Mouse (Mus musculus) forebrain, postnatal 0 days (tissue): Measurements from ENCODE around the gene Vps45. TPM values are rescaled to one million over a fixed set of nuclear protein-coding genes. Genes with fewer than 3 reads are reported as not detected.

Source experiments
- ATAC-seq: fragments of 200-750 bp; cut with Nextera tagmentation; 2 replicates; pipeline ENCODE4 v1.8.0; 2017; ENCODE audit warnings: mild to moderate bottlenecking, moderate library complexity
- DNase-seq: peaks from one replicate; pipeline ENCODE4 v3.0.0-alpha.2; 2015
- H3K27ac ChIP-seq: fragments of 300-500 bp; sonication (generic); 2 replicates; pipeline ENCODE4 v1.5.1; 2014; ENCODE audit warnings: low read depth, mild to moderate bottlenecking, antibody characterized with exemption, low read length, moderate library complexity, mixed read lengths
- H3K27me3 ChIP-seq: fragments of 300-500 bp; sonication (generic); 2 replicates; pipeline ENCODE4 v1.6.1; 2014; ENCODE audit warnings: mild to moderate bottlenecking, low read length, mixed read lengths; ENCODE audit not compliant: insufficient read depth
- H3K36me3 ChIP-seq: fragments of 300-500 bp; sonication (generic); 2 replicates; pipeline ENCODE4 v1.6.1; 2014; ENCODE audit warnings: mild to moderate bottlenecking, moderate library complexity; ENCODE audit not compliant: insufficient read depth
- H3K4me1 ChIP-seq: fragments of 300-500 bp; sonication (generic); 2 replicates; pipeline ENCODE4 v1.6.1; 2014; ENCODE audit warnings: antibody characterized with exemption; ENCODE audit not compliant: insufficient read depth
- H3K4me2 ChIP-seq: fragments of 300-500 bp; sonication (generic); 2 replicates; pipeline ENCODE4 v1.6.1; 2014; ENCODE audit warnings: low read depth, mild to moderate bottlenecking, moderate library complexity
- H3K4me3 ChIP-seq: fragments of 300-500 bp; sonication (generic); 2 replicates; pipeline ENCODE4 v1.5.1; 2014; ENCODE audit warnings: low read depth, low read length, mixed read lengths
- H3K9ac ChIP-seq: fragments of 300-500 bp; sonication (generic); 2 replicates; pipeline ENCODE4 v1.6.1; 2014; ENCODE audit warnings: mild to moderate bottlenecking
- H3K9me3 ChIP-seq: fragments of 300-500 bp; sonication (generic); 2 replicates; pipeline ENCODE4 v1.6.1; 2016; ENCODE audit warnings: low read length
- CTCF ChIP-seq: sonication (generic); IDR thresholded peaks from 2 replicates; pipeline ENCODE4 v1.5.1; 2016; ENCODE audit warnings: antibody characterized with exemption, control low read depth, low read depth
- WGBS: fragments of 180-500 bp; shearing (Covaris S2); extraction: QIAGEN DNeasy Blood & Tissue Kit; methylation state at CpG from one replicate; pipeline ENCODE4 v1.1.7; 2014; 5-methylcytosine and 5-hydroxymethylcytosine counted together
- polyA plus RNA-seq: library from polyadenylated mRNA; unstranded; fragments of >200 nt; fragmentation: Nextera tagmentation; extraction: Ambion mirVana; gene quantifications from 2 replicates; pipeline ENCODE4 v1.2.1, GENCODE M21; 2015
- total RNA-seq: library from RNA; depleted of rRNA; stranded (reverse); fragments of >200 nt; gene quantifications from 2 replicates; pipeline ENCODE4 v1.2.3, GENCODE M21; 2014; rRNA removed

Gene Vps45
- total RNA-seq, result 59.5 and 60.5 TPM in 2 replicates
- polyA plus RNA-seq, result 65.1 and 68.3 TPM in 2 replicates

DNA sequence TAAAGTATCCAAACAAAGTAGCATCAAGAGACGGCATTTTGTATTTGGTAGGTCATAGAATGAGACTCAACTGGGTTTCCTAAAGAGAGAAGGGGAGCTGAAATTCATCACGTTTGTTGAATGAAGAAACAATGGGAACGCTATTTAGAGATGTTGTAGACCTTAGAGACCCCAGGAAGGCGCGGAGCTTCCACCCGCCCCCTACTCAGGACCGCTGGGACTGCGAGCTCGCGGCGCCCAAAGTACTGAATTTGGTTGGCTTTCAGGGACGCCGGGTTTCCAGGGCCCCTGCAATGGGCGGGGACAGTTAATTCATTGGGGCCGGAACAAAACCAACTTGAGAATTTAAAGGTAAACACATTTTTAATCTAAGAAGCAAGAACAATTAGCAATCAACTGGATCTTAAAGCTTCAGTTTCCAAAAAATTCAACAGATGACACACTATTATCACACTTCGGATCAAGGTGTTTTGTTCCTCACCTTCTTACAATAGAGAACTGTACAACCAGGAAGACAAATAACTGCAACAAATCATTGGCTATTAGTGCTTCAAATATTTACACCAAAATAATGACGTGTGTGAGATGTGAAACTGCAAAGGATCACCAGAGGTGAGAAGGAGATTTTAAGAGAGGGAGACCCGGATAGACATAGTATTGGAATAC is at the start of gene Vps45:
Gene Vps45 (minus strand): TSS at position 236 of the 666 bp plus-strand sequence.
- no peak for TF ChIP-seq CTCF
- peak; percentile 84 for ATAC-seq
- WGBS, result 1% methylated on average over 18 of the region's 18 CpGs

GRCm38 (mm10) chr3:96106151-96106550 is 47.9 kb upstream of the Vps45 start:
- H3K4me1 ChIP-seq, result 0 out of 2 replicates have a peak, but pooled peaks cover 4% of the 10 kb centered on the region
- H3K4me3 ChIP-seq, result no peak overlapping the region
- H3K9me3 ChIP-seq, result no peaks in the 10 kb centered on the region
- no peak overlapping the region for H3K27ac ChIP-seq
- no peaks in the 10 kb centered on the region for H3K36me3 ChIP-seq
- no peak overlapping the region for H3K9ac ChIP-seq
- ATAC-seq, result no peak
- no peak overlapping the region for H3K4me2 ChIP-seq
- WGBS, result 86% methylated on average over 4 of the region's 4 CpGs
- TF ChIP-seq CTCF, result no peak
- DNase-seq, result no peak
- H3K27me3 ChIP-seq, result no peaks in the 10 kb centered on the region

More for the DNA sequence above, at the start of gene Vps45:
- Histone ChIP-seq H3K9me3 (no peaks in the 10 kb centered on the region), H3K4me3 (peak within 1 kb of the TSS; percentile 61), H3K36me3 (peaks cover 4% of the 10 kb centered on the region; the same call in 1 of the 2 replicates), H3K4me1 (peaks cover 11% of the 10 kb centered on the region; the same call in 1 of the 2 replicates), H3K27ac (peak within 1 kb of the TSS; percentile 90), H3K4me2 (peak within 1 kb of the TSS; percentile 80), H3K9ac (peak within 1 kb of the TSS; percentile 67), H3K27me3 (no peaks in the 10 kb centered on the region)
- peak; percentile 71 for DNase-seq

- TF ChIP-seq CTCF, result no peak
- Histone ChIP-seq H3K9ac (peak overlapping the region; percentile 3; the same call in 1 of the 2 replicates), H3K9me3 (no peaks in the 10 kb centered on the region), H3K4me2 (peak overlapping the region; percentile 81), H3K36me3 (no peaks in the 10 kb centered on the region), H3K27ac (no peak overlapping the region), H3K27me3 (no peaks in the 10 kb centered on the region), H3K4me1 (0 out of 2 replicates have a peak, but pooled peaks cover 4% of the 10 kb centered on the region), H3K4me3 (peak overlapping the region; percentile 85)
- DNase-seq (no peak), ATAC-seq (no peak)
- 8% methylated on average over 10 of the region's 10 CpGs for WGBS
Observed at GRCm38 (mm10) chr3:96105232-96105747, 47.0 kb upstream of the Vps45 start.

DNA sequence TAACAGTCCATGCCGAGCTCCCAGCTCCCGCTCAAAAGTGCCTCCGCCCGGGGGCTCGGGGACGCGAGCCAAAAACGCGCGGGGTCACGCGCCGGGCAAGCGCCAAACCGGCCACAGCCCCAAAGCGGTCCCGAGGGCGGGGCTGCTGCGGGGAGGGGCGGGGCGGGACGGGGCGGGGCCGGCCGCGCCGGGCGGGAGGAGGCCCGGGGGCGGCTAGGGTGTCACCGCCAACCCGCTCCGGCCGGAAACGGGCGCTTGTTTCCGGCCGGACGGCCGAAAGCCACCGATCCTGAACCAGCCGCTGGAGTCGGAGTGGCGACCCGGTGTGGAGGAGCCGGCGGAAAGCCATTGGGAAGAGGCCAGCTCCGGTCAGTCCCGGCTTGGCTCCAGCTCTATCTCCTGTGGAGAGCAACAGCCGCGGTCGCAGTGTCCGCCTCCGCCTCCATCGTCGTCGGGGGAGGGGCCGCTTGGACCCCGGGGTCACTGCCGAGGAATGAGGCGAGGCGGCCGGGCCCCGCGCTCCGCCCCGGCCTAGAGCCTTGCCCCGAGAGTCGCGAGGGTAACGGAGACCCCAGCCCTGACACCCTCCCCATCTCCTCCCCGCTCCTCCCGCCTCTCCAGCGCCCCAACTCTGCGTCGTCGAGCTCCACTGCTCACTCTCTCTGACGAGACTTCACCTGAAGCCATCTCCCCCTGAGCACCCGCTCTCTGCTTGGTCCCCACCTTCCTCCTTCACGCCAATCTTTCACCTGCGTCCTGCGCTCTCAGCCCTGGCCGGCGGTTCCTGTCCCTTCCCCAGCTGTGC is 46.2 kb upstream of the Vps45 start, which contains the start of gene Otud7b:
Gene Otud7b (plus strand): TSS at position 267 of the 805 bp plus-strand sequence.
- H3K9ac ChIP-seq, result peak within 1 kb of the TSS; percentile 85
- no peaks in the 10 kb centered on the region for H3K36me3 ChIP-seq
- no peaks in the 10 kb centered on the region for H3K9me3 ChIP-seq
- H3K27ac ChIP-seq, result peak within 1 kb of the TSS; percentile 66
- TF ChIP-seq CTCF, result no peak
- no peaks in the 10 kb centered on the region for H3K27me3 ChIP-seq
- H3K4me2 ChIP-seq, result peak within 1 kb of the TSS; percentile 81
- 0 out of 2 replicates have a peak, but pooled peaks cover 4% of the 10 kb centered on the region for H3K4me1 ChIP-seq
- ATAC-seq, result peak; percentile 91
- WGBS, result under 1% methylated on average over 83 of the region's 84 CpGs
- H3K4me3 ChIP-seq, result peak within 1 kb of the TSS; percentile 85
- peak; percentile 83 for DNase-seq

- DNase-seq, result no peak
- Histone ChIP-seq H3K36me3 (no peaks in the 10 kb centered on the region), H3K4me1 (0 out of 2 replicates have a peak, but pooled peaks cover 4% of the 10 kb centered on the region), H3K4me3 (peak overlapping the region; percentile 85), H3K27ac (0 out of 2 replicates have a peak overlapping the region, but pooled peaks have one; percentile 36), H3K9me3 (no peaks in the 10 kb centered on the region), H3K27me3 (no peaks in the 10 kb centered on the region), H3K4me2 (peak overlapping the region; percentile 81), H3K9ac (peak overlapping the region; percentile 85)
- 2% methylated on average over 8 of the region's 8 CpGs for WGBS
- peak; percentile 47; the same call in 1 of the 2 replicates for ATAC-seq
- TF ChIP-seq CTCF, result no peak
Observed at GRCm38 (mm10) chr3:96103901-96104260, 45.6 kb upstream of the Vps45 start.

DNA sequence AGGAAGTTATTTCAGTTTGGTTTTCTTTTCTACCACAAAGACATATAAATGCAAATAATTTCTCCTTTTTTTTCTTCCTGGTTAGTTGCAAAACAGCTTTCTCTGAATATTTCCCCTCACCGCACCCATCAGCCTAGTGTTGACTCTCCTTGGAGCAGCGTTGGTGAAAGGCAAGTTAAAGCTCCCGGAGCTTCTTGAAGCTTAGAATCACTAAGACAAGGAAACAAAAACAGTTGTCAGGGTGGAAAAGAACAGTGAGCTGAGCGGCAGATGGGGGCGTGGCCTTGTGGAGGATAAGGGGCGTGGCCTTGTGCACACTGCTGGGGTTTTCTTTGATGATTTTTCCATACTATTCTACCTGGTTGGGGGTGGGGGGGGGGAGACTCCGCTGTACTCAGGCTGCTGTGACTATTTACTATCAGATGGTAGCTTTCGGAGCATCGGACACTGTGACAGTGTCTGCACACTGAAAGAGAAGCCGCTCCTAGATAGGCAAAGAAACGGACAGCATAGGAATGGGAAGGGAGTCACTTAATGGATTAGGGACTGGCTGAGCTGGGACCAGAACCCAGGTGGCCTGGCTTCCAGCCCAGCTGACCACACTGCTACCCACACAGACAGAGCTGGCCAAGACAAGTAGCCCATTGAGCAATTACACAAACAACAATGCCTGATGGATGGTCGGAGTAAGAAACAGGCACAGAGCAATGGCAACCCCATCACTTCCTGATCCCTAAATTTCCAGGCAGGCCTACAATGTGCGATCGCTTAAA is 44.0 kb upstream of the Vps45 start:
- no peak for TF ChIP-seq CTCF
- ATAC-seq, result peak; percentile 12; the same call in 1 of the 2 replicates
- Histone ChIP-seq H3K9ac (no peak overlapping the region), H3K4me3 (peak overlapping the region; percentile 20), H3K36me3 (no peaks in the 10 kb centered on the region), H3K9me3 (no peaks in the 10 kb centered on the region), H3K27me3 (no peaks in the 10 kb centered on the region), H3K4me1 (0 out of 2 replicates have a peak, but pooled peaks cover 4% of the 10 kb centered on the region), H3K4me2 (peak overlapping the region; percentile 40), H3K27ac (no peak overlapping the region)
- DNase-seq, result peak; percentile 30
- 14% methylated on average over 14 of the region's 14 CpGs for WGBS
